Mouse (Mus musculus): ENCODE measurements around the gene Olfr1226. TPM values are rescaled to one million over a fixed set of nuclear protein-coding genes. Genes with fewer than 3 reads are reported as not detected.
"Not testable (repeated sequence)": the region's sequence is repeated elsewhere in the genome, so short reads cannot be mapped to it uniquely, and the experiment has no call there.

Olfr1226 gene
- not detected for total RNA-seq (2022)

- no peak for DNase-seq
Measured at GRCm38 (mm10) chr2:89199948-89200347, at the start of gene Olfr1226. Gene Olfr1226, minus strand, starts transcription at chr2:89200048.

- DNase-seq: no peak
Measured at GRCm38 (mm10) chr2:89196325-89196982, 3.4 kb downstream of the Olfr1226 start.

DNA sequence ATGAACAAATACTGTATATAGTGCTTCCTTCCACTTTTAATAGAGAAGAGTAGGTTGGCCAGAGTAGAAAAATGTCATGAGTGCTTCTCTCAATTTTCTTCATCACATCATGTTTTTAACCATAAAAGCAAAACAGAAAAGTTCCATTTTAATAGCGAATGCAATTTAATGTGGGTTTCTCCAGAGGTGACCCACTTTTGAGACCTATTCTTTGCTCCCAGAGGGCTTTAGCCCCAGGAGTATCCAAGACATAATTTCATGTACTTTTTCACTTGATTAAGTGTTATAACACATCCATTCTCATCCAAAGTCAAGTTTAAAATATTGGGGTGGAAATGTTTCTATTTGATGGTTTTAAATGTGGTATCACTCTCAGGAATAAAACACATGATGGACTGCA, 25.3 kb downstream of the Olfr1226 start, which contains the start of gene Olfr1225:
Gene Olfr1225, minus strand, starts transcription at position 101 of the 400 bp plus-strand sequence.
- no peak for DNase-seq

GRCm38 (mm10) chr2:89164711-89165110, 35.1 kb downstream of the Olfr1226 start:
- DNase-seq: not testable (repeated sequence)

GRCm38 (mm10) chr2:89163991-89164390, 35.9 kb downstream of the Olfr1226 start, which contains the start of gene Olfr1224-ps1:
Gene Olfr1224-ps1, minus strand, starts transcription at chr2:89164091.
- not testable (repeated sequence) for DNase-seq

GRCm38 (mm10) chr2:89151460-89151859, 48.4 kb downstream of the Olfr1226 start, which contains the start of gene Olfr1223:
Gene Olfr1223, minus strand, starts transcription at chr2:89151560.
- no peak for DNase-seq

Other genes with a start within 250 kb of the Olfr1226 start
- gene Olfr1212, start 246.1 kb downstream of the Olfr1226 start, total RNA-seq (2022): not detected
- not detected for gene Gm13762, start 219.8 kb downstream of the Olfr1226 start, total RNA-seq (2022)
- not detected for gene Olfr1214, start 207.4 kb downstream of the Olfr1226 start, total RNA-seq (2022)
- gene Olfr1215, start 193.1 kb downstream of the Olfr1226 start, total RNA-seq (2022): not detected
- gene Olfr1216, start 181.7 kb downstream of the Olfr1226 start, total RNA-seq (2022): not detected
- not detected for gene Olfr1217, start 168.0 kb downstream of the Olfr1226 start, total RNA-seq (2022)
- gene Olfr1218, start 138.9 kb downstream of the Olfr1226 start, total RNA-seq (2022): not detected
- gene Olfr1219, start 116.5 kb downstream of the Olfr1226 start, total RNA-seq (2022): not detected
- gene Olfr1220, start 93.2 kb downstream of the Olfr1226 start, total RNA-seq (2022): not detected
- not detected for gene Olfr1221, start 82.8 kb downstream of the Olfr1226 start, total RNA-seq (2022)
- gene Olfr1222, start 67.0 kb downstream of the Olfr1226 start, total RNA-seq (2022): not detected
- not detected for gene Olfr1223, start 48.5 kb downstream of the Olfr1226 start, total RNA-seq (2022)
- gene Olfr1224-ps1, start 36.0 kb downstream of the Olfr1226 start, total RNA-seq (2022): not detected
- not detected for gene Olfr1225, start 25.4 kb downstream of the Olfr1226 start, total RNA-seq (2022)
- gene Olfr1228, start 54.0 kb upstream of the Olfr1226 start, total RNA-seq (2022): not detected
- gene Olfr1229, start 88.0 kb upstream of the Olfr1226 start, total RNA-seq (2022): not detected
- gene Olfr1230, start 97.2 kb upstream of the Olfr1226 start, total RNA-seq (2022): not detected
- not detected for gene Olfr1231, start 107.0 kb upstream of the Olfr1226 start, total RNA-seq (2022)
- not detected for gene Olfr1232, start 129.6 kb upstream of the Olfr1226 start, total RNA-seq (2022)
- gene Olfr1233, start 142.3 kb upstream of the Olfr1226 start, total RNA-seq (2022): not detected
- not detected for gene Olfr1234, start 164.8 kb upstream of the Olfr1226 start, total RNA-seq (2022)
- not detected for gene Olfr1238, start 209.6 kb upstream of the Olfr1226 start, total RNA-seq (2022)
- not detected for gene Olfr1239, start 220.4 kb upstream of the Olfr1226 start, total RNA-seq (2022)
- gene Olfr1240, start 243.0 kb upstream of the Olfr1226 start, total RNA-seq (2022): not detected